Mouse (Mus musculus): ENCODE results near the gene Hmox2. TPM values are rescaled to one million over a fixed set of nuclear protein-coding genes. Genes with fewer than 3 reads are reported as not detected.
"Not testable (repeated sequence)": the region's sequence is repeated elsewhere in the genome, so short reads cannot be mapped to it uniquely, and the experiment has no call there.

Gene Hmox2
- total RNA-seq, 2 experiments from 2014 or later: 75.4 to 83.2 TPM

DNA sequence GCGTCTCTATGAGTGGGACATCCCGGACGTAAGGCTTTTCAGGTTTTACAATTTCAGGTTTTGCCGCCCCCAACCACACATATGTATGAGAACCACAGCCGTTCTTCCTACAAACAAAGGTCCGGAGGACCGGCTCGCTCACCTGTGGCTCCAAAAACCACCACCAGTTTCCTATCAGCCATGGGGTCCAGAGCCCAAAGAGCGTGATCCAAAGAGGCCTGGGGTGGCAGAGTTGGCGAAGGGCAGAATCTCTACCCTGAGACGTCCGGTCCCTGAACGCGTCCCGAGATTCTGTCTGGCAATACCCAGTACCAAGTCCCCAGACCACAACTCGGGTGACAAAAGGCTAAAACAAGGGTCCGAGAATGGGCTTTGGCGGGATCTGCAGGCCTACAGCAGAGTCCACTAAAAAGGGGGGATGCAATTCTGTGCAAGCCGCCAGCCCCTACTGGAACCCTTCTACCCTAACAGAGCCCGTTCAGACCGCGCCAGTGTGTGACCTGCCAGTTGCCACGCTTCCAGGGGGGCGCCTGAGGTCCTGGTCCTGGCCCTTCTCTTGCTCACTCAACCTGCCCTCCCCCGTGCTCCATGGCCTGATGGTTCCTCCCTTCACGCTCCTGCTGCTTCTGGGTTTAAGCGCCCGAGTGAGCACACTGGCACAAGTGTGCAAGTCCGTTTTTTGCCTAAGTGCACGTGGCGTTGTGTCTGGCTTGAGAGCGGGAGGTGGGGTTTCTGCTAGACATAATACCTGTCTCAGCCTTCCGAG lies 7.2 kb upstream of the Hmox2 start, which contains the start of gene Nmral1:
TSS of gene Nmral1 (minus strand) at position 604 of the 766 bp plus-strand sequence.
- intact Hi-C loops (cut with DNase I): no loop called here
- DNase-seq (ENCODE audit: extremely low spot score in 1 of 2, low spot score in 2 of 2): peak; percentile 63 to 70

DNA sequence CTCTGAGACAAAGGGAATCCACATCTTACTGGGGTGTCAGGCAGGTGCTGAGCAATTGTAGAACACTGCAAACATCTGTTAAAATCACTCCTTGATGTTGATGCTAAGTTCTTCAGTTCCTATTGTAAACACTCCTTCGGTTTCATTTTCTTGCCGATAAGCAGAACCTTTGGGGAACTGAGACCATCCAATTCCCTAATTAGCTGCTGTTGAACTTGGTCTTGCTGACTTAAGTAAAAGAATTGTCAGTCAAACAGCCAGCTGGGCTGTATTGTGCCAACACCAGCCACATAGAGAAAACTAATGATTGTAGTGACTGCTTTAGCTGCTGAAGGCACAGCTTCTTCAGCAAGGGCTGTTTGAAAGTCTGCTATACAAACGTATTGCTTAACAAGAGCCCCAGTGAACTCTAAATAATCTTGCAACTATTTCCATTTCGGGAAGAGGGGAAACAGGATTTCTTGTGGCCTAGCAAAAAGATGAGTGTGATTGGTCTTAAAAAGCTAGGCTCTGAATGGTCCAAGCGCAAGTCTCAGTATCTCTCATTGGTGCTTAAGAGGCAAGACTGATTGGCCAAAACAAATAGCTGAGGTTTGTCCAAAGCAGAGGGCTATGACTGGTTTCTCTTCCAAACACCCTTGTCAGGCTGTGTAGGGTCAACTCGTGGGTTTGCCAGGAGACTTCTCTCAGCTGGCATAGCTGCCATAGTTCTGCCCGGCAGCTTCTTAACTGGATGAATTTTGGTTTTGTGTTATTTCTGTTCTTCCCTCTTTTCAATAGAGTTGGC lies 3.8 kb upstream of the Hmox2 start:
- intact Hi-C loops (cut with DNase I): no loop called here
- DNase-seq (ENCODE audit: extremely low spot score in 1 of 2, low spot score in 2 of 2): peak in 1 of 2 experiments; percentile 20

DNA sequence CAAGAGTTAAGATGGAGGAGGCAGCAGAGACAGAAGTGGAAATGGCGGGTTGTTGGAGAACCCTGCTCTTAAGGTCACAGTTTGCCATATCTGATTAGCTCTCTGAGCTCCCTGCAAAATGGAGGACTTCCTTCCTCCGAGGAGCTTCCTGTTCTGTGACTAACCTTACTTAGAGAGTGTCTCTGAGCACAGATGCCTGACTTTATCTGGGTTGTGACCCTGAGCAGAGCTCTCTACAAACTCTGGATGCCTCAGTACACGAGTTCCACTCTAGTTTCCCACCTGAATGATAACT lies 3.3 kb upstream of the Hmox2 start:
- intact Hi-C loops (cut with DNase I): no loop called here
- no peak for DNase-seq (ENCODE audit: extremely low spot score in 1 of 2, low spot score in 2 of 2)

DNA sequence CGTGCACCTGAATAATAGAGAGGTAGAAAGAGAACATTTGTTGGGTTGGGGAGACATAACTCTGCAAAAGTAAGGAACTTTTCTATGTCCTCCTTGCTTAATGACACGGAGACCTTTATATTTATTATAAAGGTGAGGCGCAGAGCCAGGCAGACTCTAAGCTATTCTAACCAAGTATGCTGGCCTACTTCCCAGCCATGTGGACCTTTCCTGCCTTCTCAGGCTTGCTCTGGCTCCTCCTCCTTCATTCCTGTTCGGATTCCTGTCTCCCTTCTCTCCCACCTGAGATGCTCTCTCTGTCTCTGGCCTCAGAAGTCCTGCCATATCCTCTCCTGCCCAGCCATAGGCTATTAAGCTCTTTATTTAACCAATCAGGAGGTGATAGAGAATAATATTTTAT lies 895 bp upstream of the Hmox2 start:
- no peak for DNase-seq (ENCODE audit: extremely low spot score in 1 of 2, low spot score in 2 of 2)
- intact Hi-C loops (cut with DNase I): no loop called here

DNA sequence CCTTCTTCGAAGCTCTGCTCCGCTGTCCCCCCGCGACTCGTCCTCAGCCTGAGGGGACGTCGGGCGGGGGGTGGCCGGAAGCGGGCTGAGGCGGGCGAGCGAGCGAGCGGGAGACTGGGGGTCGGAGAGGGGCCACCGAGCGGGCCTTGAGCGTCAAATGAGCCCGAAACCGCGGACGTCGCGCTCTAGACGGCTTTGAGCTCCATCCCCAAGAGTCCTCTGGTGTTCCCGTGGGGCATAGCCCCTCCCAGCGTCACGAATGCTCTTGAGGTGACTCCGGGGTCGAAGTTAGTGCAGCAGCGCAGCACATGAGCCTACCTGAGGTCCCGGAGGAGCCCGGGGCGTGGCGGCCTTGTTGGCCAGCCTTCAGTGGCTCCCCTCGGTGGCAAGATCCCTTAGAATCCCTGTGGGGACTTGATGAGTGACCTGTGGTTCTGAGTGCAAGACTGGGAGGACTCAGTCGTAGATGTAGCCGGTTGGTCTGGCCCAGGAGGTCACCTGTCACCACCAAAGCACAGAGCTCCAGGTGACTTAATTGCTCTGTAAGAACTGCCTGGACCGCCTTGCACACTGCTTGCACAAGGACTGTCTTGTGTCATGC lies 467 bp downstream of the Hmox2 start:
- intact Hi-C loops (cut with DNase I): no loop called here
- DNase-seq (ENCODE audit: extremely low spot score in 1 of 2, low spot score in 2 of 2): no peak

DNA sequence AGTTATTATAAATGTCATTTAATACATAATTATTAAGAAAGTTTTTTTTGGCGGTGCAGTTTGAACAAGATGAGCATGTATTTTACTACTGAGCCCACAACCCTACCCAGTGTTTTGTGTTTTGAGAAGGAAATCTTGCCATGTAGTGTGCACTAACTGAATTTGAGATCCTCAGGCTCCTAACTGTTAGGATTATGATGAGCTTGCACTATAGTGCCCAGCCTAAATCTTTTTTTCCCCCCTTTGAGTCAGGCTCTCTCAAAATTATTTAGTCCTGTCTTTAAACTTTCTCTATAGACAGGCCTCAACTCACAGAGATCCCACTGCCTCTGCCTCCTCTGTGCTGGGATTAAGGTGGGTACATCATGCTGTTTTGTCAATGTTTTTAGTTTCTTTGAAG lies 1.4 kb downstream of the Hmox2 start:
- no peak for DNase-seq (ENCODE audit: extremely low spot score in 1 of 2, low spot score in 2 of 2)
- intact Hi-C loops (cut with DNase I): no loop called here

DNA sequence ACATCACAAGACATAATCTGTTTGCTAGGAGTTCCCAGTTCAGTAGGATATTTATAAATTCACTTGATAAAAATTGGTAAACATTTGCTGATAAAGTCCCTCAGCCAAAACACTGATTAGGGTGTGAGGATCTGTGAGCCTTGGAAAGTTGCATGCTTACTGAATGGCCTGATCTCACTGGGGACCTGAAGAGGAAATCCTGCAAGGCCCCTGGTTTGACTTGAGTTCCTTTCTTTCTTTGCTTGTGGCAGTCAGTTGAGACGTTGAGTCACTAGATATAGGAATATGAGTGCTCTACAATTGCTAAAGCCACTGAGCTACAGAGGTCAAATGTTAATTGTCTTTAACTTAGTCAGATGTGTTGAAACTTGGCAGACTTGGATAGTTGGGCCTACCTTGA lies 1.8 kb downstream of the Hmox2 start:
- DNase-seq (ENCODE audit: extremely low spot score in 1 of 2, low spot score in 2 of 2): no peak
- intact Hi-C loops (cut with DNase I): no loop called here

DNA sequence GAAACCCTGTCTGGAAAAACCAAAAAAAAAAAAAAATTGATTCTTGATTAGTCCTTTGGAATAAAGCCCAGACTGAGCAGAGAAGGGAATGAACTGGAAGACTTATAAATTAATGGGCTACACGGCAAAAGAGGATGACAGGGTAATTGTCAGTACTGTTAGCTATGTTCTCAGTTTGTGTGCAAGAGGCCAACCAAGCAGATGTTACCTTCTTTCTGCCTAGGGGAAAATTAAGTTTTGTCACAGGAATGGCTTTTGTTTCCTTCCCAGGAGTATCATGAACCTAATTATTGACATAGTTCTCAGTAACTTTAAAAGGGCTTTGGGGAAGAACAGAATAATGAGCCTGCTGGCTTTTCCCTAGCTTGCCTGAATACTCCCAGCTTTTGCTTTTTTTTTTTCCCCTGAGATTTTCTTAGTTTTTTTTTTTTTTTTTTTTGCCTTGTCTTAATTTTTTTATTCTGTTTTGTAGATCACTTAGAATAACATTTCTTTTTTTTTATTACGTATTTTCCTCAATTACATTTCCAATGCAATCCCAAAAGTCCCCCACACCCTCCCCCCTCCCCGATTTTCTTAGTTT lies 4.7 kb downstream of the Hmox2 start:
- intact Hi-C loops (cut with DNase I): no loop called here
- no peak for DNase-seq (ENCODE audit: extremely low spot score in 1 of 2, low spot score in 2 of 2)

DNA sequence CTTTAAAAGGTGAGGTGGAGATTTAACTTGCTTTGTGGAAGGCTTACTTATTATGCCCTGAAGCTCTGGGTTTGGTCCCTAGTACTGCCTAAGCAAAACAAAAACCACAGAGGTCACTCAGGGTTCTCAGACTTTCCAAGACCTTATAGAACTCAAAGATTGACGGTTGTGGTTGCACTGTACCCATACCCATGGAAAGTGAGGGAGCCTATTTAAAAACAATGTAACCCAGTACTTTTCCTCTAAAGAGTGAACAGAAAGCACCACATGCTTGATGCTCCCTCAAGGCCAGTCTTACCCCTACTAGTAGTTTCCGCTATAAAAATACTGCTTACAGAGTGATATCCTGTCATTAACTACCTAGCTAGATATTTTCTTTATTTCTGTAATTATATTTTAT lies 10.1 kb downstream of the Hmox2 start:
- no peak for DNase-seq (ENCODE audit: extremely low spot score in 1 of 2, low spot score in 2 of 2)
- intact Hi-C loops (cut with DNase I): no loop called here

DNA sequence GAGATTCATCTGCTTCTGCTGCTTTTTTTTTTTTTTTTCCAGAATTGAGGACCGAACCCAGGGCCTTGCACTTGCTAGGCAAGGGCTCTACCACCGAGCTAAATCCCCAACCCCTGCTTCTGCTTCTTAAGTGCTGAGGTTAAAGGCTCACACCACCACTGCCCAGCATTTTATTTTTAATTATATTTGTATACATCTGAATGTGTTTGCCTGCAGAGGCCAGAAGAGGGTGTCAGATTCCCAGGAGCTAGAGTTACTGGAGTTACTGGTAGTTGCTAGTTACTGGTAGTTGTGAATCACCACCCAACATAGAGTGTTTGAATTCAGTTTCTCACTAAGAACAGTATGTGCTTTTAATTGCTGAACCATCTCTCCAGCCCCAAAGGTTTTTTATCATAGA lies 13.8 kb downstream of the Hmox2 start:
- DNase-seq (ENCODE audit: extremely low spot score in 1 of 2, low spot score in 2 of 2): no peak
- intact Hi-C loops (cut with DNase I): no loop called here

DNA sequence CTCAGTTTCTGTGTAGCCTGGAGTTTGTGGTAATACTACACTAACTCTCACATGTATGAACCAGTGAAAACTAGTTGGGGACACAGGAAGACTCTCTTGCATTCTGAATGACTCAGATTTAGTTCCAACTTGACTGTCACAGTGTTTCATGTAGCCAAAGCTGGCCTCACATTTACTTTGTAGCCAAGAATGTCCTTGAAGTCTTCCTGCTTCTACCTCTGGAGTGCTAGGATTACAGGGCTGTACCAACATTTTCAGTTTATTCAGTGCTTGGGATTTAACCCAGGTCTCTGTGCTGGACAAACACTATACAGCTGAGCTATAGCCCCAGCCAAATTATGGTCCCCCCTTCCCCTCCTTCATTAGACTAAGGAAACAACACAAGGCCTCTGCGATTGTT lies 16.0 kb downstream of the Hmox2 start:
- no peak for DNase-seq (ENCODE audit: extremely low spot score in 1 of 2, low spot score in 2 of 2)
- intact Hi-C loops (cut with DNase I): no loop called here

DNA sequence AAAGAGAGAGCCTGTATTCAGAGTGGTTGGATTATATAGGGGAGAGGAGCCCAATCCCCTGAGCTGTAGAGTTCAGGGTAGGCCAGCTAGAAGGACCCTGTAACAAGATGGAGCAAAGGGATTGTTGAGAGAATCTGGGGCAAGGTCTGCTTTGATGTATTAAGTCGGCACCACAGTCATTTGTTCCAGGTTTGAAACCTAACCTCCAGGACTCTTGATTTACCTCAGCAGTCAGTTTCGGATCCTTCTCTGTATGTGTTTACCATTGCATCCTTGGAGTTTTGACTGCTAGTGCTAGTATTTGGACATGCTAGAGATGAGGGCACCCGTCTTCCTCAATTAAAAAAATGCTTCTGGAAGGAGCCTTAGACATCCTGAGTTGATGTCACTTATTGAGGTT lies 26.0 kb downstream of the Hmox2 start:
- DNase-seq (ENCODE audit: extremely low spot score in 1 of 2, low spot score in 2 of 2): no peak
- intact Hi-C loops (cut with DNase I): no loop called here

DNA sequence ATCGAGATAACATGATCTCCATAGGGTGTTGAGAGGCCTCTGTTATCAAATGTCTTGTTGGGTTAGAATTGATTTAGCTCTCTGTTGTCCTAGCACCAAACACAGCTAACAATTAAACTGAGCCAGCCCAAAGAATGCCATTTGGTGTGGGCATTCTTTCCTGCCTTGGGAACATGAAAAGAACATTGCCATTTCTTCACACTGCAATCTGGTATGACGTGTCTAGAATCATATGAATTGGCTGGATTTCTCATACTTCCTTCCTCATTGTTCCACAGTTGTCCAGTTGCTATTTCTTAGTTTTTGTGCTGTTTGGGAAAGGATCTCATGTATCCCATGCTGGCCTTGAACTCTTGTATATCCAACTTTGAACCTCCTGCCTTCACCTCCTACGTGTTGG lies 27.9 kb downstream of the Hmox2 start:
- intact Hi-C loops (cut with DNase I): no loop called here
- no peak for DNase-seq (ENCODE audit: extremely low spot score in 1 of 2, low spot score in 2 of 2)

DNA sequence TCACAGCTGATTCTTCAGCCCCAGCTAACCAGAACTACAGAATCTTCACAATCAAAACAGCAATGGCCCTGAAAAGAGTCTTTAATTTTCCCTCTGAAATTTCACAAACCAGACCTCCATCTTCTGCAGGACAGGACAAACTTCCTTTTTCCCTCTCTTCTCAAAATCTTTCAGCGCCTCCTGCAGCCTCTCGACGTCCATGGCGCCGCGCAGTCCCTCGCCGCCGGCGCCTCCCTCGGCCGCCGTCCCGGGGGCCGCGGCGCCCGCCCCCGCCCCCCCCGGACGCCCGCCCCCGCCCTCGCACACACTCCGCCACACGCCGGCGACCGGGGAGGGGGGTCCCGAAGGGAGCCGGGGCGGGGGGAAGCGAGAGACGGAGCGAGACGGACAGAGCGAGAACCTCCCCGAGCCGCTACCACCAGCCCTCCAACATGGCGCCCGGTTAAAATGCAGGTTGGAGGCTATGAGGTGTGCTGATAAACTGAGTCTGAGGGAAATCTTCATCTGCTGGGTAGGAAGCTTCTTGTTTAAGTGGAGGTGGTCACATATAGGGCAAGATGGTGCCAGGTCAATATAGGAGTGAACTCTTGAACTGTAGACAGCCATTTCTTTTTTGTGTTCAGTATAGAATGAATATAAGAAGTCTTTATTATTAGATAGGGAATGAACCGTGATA lies 30.6 kb downstream of the Hmox2 start:
- intact Hi-C loops (cut with DNase I); DNase-seq (ENCODE audit: extremely low spot score in 1 of 2, low spot score in 2 of 2): not testable (repeated sequence)

DNA sequence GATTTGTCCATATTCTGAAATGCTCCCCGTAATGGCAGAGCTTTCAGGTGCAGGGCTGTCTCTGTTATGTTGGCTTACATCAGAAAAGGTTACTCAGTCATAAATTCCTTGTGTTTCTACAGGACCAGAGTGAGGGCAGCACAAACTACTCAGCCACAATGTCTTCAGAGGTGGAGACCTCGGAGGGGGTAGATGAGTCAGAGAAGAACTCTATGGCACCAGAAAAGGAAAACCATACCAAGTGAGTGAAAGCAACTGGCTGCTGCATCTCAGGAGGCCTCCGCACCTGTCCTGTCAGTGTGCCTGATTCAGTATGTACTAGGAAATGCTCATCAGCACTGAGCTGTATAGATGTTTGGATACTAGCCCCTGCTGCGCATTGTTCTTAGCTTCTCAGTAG lies 36.3 kb downstream of the Hmox2 start:
- intact Hi-C loops (cut with DNase I): no loop called here
- no peak for DNase-seq (ENCODE audit: extremely low spot score in 1 of 2, low spot score in 2 of 2)

DNA sequence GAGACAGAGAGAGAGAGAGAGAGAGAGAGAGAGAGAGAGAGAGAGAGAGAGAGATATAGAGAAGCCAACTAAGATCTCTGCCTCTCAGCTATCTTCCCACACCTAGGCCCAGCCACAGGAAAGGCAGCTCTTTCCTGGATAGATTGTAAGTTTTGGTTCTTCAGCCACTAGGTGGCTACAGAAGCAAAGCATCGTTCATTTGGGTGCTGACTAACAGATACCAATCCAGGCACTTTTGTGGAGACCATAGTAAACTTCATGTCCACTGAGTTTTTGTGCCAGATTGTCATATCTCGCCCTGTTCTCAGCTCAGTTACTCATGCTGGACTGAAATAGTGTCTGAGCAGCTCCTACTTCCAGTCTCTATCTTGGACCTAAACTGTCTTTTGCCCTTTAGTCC lies 37.1 kb downstream of the Hmox2 start:
- peak in 1 of 2 experiments; percentile 51 for DNase-seq (ENCODE audit: extremely low spot score in 1 of 2, low spot score in 2 of 2)
- intact Hi-C loops (cut with DNase I): no loop called here

DNA sequence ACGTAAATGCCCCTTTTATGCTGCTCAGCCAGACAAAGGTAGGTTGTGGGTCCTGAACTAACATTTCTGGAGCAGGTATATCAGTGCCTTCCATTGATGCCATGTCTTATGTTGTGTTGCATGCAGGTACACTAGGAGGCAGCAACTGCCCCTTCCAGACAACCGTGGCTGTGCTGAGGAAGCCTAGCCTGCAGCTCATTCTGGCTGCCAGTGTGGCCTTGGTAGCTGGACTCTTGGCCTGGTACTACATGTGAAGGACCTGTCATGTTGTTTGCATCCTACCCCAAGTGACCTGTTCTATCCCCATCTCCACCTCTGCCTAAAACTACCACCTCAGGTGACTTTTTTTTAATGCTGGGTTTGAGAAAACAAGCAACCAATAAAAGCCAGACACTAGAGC lies 39.7 kb downstream of the Hmox2 start:
- no peak for DNase-seq (ENCODE audit: extremely low spot score in 1 of 2, low spot score in 2 of 2)
- intact Hi-C loops (cut with DNase I): no loop called here

DNA sequence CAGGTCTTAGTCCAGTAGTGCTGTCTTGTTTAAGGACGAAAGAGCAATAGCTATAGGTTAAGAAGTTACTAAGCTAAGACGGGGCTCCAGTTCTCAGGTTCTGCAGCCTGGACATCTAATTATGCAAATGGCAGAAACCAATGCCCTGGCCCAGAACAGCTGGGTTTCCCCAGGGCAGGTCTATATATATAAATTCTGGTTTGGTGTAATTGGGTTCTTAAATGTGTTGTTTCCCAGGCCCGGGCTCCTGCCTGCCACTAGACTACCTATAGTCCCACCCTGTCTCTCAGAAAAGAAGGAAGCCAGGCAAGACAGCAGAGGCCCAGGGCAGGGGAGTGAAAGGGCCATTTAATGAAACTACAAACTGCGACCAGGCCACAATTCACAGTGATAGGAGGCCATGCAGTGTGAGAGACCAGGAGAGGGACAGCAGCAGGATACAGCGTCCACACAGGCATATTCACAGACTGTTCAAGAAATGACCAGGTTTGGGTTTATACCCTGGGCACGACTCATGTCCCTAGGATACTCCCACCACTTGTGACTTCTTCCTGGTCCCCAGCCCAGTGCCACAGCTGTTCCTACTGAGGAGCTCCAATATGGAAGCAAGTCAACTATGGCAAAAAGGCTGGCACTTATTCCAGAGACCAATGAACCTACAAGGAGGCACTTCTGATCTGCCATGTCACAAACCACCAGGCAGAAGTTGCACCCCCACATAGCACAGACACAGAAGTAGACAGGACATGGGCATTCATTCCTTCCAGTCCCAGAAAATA lies 41.0 kb downstream of the Hmox2 start:
- DNase-seq (ENCODE audit: extremely low spot score in 1 of 2, low spot score in 2 of 2): no peak
- intact Hi-C loops (cut with DNase I): no loop called here

DNA sequence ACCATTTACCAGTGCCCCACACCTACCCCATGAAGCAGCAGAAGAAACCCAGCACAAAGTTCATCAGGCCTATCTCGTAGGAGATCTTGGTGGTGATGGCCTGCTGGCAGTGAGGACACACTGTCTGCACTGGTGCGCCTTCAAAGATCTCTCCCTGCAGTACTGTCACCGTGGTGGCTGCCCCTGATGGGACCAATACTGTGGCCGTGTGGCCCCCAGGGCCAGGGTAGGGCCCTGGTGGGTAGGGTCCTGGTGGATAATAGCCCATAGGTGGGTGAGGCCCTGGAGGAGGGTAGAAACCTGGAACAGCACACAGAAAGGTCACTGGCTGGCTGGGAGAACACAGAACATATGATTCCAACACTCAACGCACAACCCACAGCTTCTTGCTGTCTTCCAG lies 42.6 kb downstream of the Hmox2 start:
- intact Hi-C loops (cut with DNase I): no loop called here
- DNase-seq (ENCODE audit: extremely low spot score in 1 of 2, low spot score in 2 of 2): no peak

All from left cerebral cortex, postnatal 10 days (tissue).